Mouse (Mus musculus) kidney, embryonic 14.5 days (tissue): ENCODE measurements at regions not wholly inside any gene's neighbourhood (a gene's known extent, or its start where the extent isn't known, plus 50 kb on each side); places are given as distances from the start of the nearest gene placed in this dataset.

Experiments
- ATAC-seq: fragments of 200-750 bp; cut with Nextera tagmentation; 2 replicates; pipeline ENCODE4 v1.8.0; 2017; ENCODE audit warnings: moderate number of reproducible peaks, mild to moderate bottlenecking, moderate TSS enrichment, moderate library complexity; ENCODE audit not compliant: low FRiP score, low TSS enrichment
- H3K27ac ChIP-seq: fragments of 300-500 bp; sonication (generic); 2 replicates; pipeline ENCODE4 v1.5.1; 2014; ENCODE audit warnings: low read depth, mild to moderate bottlenecking, low read length, moderate library complexity, mixed read lengths
- H3K27me3 ChIP-seq: fragments of 300-500 bp; sonication (generic); 2 replicates; pipeline ENCODE4 v1.6.1; 2014; ENCODE audit warnings: mild to moderate bottlenecking, low read length; ENCODE audit not compliant: control insufficient read depth, insufficient read depth
- H3K36me3 ChIP-seq: fragments of 300-500 bp; sonication (generic); 2 replicates; pipeline ENCODE4 v1.6.1; 2014; ENCODE audit warnings: low read length, mixed read lengths; ENCODE audit not compliant: control insufficient read depth, insufficient read depth
- H3K4me1 ChIP-seq: fragments of 300-500 bp; sonication (generic); 2 replicates; pipeline ENCODE4 v1.6.1; 2014; ENCODE audit warnings: low read length, mixed read lengths; ENCODE audit not compliant: control insufficient read depth, insufficient read depth
- H3K4me2 ChIP-seq: fragments of 300-500 bp; sonication (generic); replicated peaks from 2 replicates; pipeline ENCODE4 v1.6.1; 2014; ENCODE audit warnings: low read depth, mild to moderate bottlenecking, low read length
- H3K4me3 ChIP-seq: fragments of 300-500 bp; sonication (generic); 2 replicates; pipeline ENCODE4 v1.5.1; 2014; ENCODE audit warnings: mild to moderate bottlenecking, low read length
- H3K9ac ChIP-seq: fragments of 300-500 bp; sonication (generic); 2 replicates; pipeline ENCODE4 v1.6.1; 2014; ENCODE audit warnings: low read depth, mild to moderate bottlenecking, low read length, moderate library complexity
- H3K9me3 ChIP-seq: fragments of 300-500 bp; sonication (generic); 2 replicates; pipeline ENCODE4 v1.6.1; 2016; ENCODE audit warnings: low read length; ENCODE audit not compliant: control insufficient read depth
- WGBS: fragments of 180-500 bp; shearing (Covaris S2); extraction: QIAGEN DNeasy Blood & Tissue Kit; methylation state at CpG from one replicate; pipeline ENCODE4 v1.1.7; 2014; 5-methylcytosine and 5-hydroxymethylcytosine counted together

- no peak for ATAC-seq
- Histone ChIP-seq H3K4me2 (no peak overlapping the region), H3K36me3 (no peaks in the 10 kb centered on the region), H3K9ac (no peak overlapping the region), H3K27me3 (no peaks in the 10 kb centered on the region), H3K27ac (no peak overlapping the region), H3K9me3 (0 out of 2 replicates have a peak, but pooled peaks cover under 1% of the 10 kb centered on the region), H3K4me3 (no peak overlapping the region), H3K4me1 (no peaks in the 10 kb centered on the region)
- 36% methylated on average over 10 of the region's 10 CpGs for WGBS
These were observed 183.3 kb downstream of the Barhl2 start for GRCm38 (mm10) chr5:106274617-106275016.

GRCm38 (mm10) chr5:106264536-106264935 lies 193.4 kb downstream of the Barhl2 start:
- no peaks in the 10 kb centered on the region for H3K36me3 ChIP-seq
- no peak overlapping the region for H3K9ac ChIP-seq
- H3K27ac ChIP-seq: no peak overlapping the region
- WGBS: 66% methylated on average over 2 of the region's 2 CpGs
- no peaks in the 10 kb centered on the region for H3K27me3 ChIP-seq
- H3K4me2 ChIP-seq: no peak overlapping the region
- no peaks in the 10 kb centered on the region for H3K9me3 ChIP-seq
- no peaks in the 10 kb centered on the region for H3K4me1 ChIP-seq
- no peak overlapping the region for H3K4me3 ChIP-seq
- ATAC-seq: no peak

GRCm38 (mm10) chr5:106257179-106257578 lies 200.8 kb downstream of the Barhl2 start:
- Histone ChIP-seq H3K4me1 (no peaks in the 10 kb centered on the region), H3K36me3 (no peaks in the 10 kb centered on the region), H3K4me3 (no peak overlapping the region), H3K4me2 (no peak overlapping the region), H3K27ac (no peak overlapping the region), H3K27me3 (no peaks in the 10 kb centered on the region), H3K9me3 (no peaks in the 10 kb centered on the region), H3K9ac (no peak overlapping the region)
- no peak for ATAC-seq
- WGBS: 88% methylated on average over 1 of the region's 1 CpGs

- 71% methylated on average over 3 of the region's 3 CpGs for WGBS
- H3K4me1 ChIP-seq: no peaks in the 10 kb centered on the region
- no peak overlapping the region for H3K9ac ChIP-seq
- H3K27me3 ChIP-seq: no peaks in the 10 kb centered on the region
- H3K27ac ChIP-seq: no peak overlapping the region
- H3K4me3 ChIP-seq: no peak overlapping the region
- H3K4me2 ChIP-seq: no peak overlapping the region
- no peak for ATAC-seq
- no peaks in the 10 kb centered on the region for H3K36me3 ChIP-seq
- no peaks in the 10 kb centered on the region for H3K9me3 ChIP-seq
These were observed 228.8 kb downstream of the Barhl2 start for GRCm38 (mm10) chr5:106229154-106229553.

GRCm38 (mm10) chr5:106224141-106224540 lies 233.8 kb downstream of the Barhl2 start:
- Histone ChIP-seq H3K4me2 (no peak overlapping the region), H3K27ac (no peak overlapping the region), H3K27me3 (no peaks in the 10 kb centered on the region), H3K4me1 (no peaks in the 10 kb centered on the region), H3K4me3 (no peak overlapping the region), H3K9me3 (no peaks in the 10 kb centered on the region), H3K36me3 (no peaks in the 10 kb centered on the region), H3K9ac (no peak overlapping the region)
- ATAC-seq: no peak
- WGBS: 58% methylated on average over 7 of the region's 7 CpGs

GRCm38 (mm10) chr5:106209543-106209942 lies 248.4 kb downstream of the Barhl2 start:
- Histone ChIP-seq H3K4me1 (no peaks in the 10 kb centered on the region), H3K36me3 (no peaks in the 10 kb centered on the region), H3K4me3 (no peak overlapping the region), H3K9me3 (no peaks in the 10 kb centered on the region), H3K4me2 (no peak overlapping the region), H3K27me3 (no peaks in the 10 kb centered on the region), H3K27ac (no peak overlapping the region), H3K9ac (no peak overlapping the region)
- 83% methylated on average over 5 of the region's 5 CpGs for WGBS
- ATAC-seq: no peak

GRCm38 (mm10) chr5:106207706-106208105 lies 250.3 kb downstream of the Barhl2 start:
- Histone ChIP-seq H3K4me3 (no peak overlapping the region), H3K9me3 (no peaks in the 10 kb centered on the region), H3K4me1 (no peaks in the 10 kb centered on the region), H3K4me2 (no peak overlapping the region), H3K9ac (no peak overlapping the region), H3K36me3 (no peaks in the 10 kb centered on the region), H3K27ac (no peak overlapping the region), H3K27me3 (no peaks in the 10 kb centered on the region)
- no peak for ATAC-seq
- 75% methylated on average over 6 of the region's 6 CpGs for WGBS

GRCm38 (mm10) chr5:106205724-106206123 lies 252.2 kb downstream of the Barhl2 start:
- 58% methylated on average over 6 of the region's 6 CpGs for WGBS
- no peak for ATAC-seq

GRCm38 (mm10) chr5:106200631-106201030 lies 257.3 kb downstream of the Barhl2 start:
- WGBS: 65% methylated on average over 16 of the region's 16 CpGs
- Histone ChIP-seq H3K4me1 (0 out of 2 replicates have a peak, but pooled peaks cover 2% of the 10 kb centered on the region), H3K36me3 (no peaks in the 10 kb centered on the region), H3K9me3 (no peaks in the 10 kb centered on the region), H3K9ac (no peak overlapping the region), H3K27me3 (no peaks in the 10 kb centered on the region), H3K4me2 (no peak overlapping the region), H3K27ac (no peak overlapping the region), H3K4me3 (no peak overlapping the region)
- ATAC-seq: no peak

More at GRCm38 (mm10) chr5:106205724-106206123, 252.2 kb downstream of the Barhl2 start:
- H3K4me2 ChIP-seq: no peak overlapping the region
- no peaks in the 10 kb centered on the region for H3K36me3 ChIP-seq
- H3K9ac ChIP-seq: no peak overlapping the region
- no peaks in the 10 kb centered on the region for H3K9me3 ChIP-seq
- H3K4me3 ChIP-seq: no peak overlapping the region
- 0 out of 2 replicates have a peak, but pooled peaks cover 2% of the 10 kb centered on the region for H3K4me1 ChIP-seq
- H3K27me3 ChIP-seq: no peaks in the 10 kb centered on the region
- no peak overlapping the region for H3K27ac ChIP-seq
